In the genomic region with DNA sequence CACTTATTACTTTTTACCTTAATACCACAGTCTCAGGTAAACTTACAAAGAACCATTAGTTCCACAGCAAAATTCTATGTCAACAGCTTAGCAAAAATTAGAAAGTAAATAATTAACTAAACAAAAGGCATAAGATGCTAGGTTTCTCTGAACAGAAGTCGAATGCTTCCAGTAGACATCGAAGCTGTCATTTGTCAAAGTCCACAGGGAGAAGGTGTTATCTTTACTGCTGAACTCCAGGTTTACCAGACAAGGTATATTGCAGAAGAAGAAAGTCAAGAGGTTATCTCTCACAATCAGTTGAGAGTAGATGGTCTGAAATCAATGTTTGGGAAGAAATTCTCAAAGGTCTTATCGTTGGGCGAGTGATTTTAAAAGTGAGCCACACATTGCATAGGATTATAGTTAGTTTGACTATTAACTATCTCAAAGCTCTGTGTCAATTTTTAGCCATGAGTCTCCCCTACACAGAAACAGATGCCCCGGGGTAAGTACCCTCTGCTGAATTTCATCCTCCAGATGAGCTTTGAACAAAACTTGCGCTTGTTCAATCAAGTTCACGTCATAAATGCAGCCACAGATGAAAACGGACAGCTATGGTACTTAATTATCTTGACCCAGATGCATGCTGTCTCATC, we compare ENCODE assay signal across 21 mouse cellular contexts.
"Had no signal": no experiment of that assay in that cellular context is flagged by ENCODE, and none has a peak within 500 bp of the region (broad histone marks: within the 10 kb centered on the region; RNA-seq: fewer than 3 reads in every experiment).

No protein-coding gene starts in this region.

- H3K27me3 ChIP-seq: midbrain, embryonic 12.5 days; neural tube, embryonic 13.5 days; neural tube, embryonic 15.5 days; stomach, embryonic 15.5 days had no signal

- DNase-seq: lung, adult 18-20 months; lung, embryonic 14.5 days; lung, postnatal 10 days; lung, postnatal 4 days; midbrain, embryonic 14.5 days; right cerebral cortex, adult 18-20 months; right cerebral cortex, postnatal 25 days; right cerebral cortex, postnatal 4 days; spleen, adult 18-20 months; thymus, adult 2 months; thymus, postnatal 14 days; thymus, postnatal 36 days had no signal

- H3K36me3 ChIP-seq: midbrain, embryonic 10.5 days; midbrain, embryonic 12.5 days; neural tube, embryonic 13.5 days; neural tube, embryonic 15.5 days; stomach, embryonic 15.5 days had no signal

- H3K9ac ChIP-seq: liver, embryonic 14.5 days; lung, embryonic 14.5 days; midbrain, embryonic 12.5 days; neural tube, embryonic 13.5 days; neural tube, embryonic 15.5 days; stomach, embryonic 15.5 days had no signal

- H3K27ac ChIP-seq: liver, embryonic 14.5 days; midbrain, embryonic 10.5 days; midbrain, embryonic 12.5 days; neural tube, embryonic 13.5 days; neural tube, embryonic 15.5 days; stomach, embryonic 15.5 days; stomach, postnatal 0 days had no signal

- H3K4me2 ChIP-seq: lung, embryonic 14.5 days; midbrain, embryonic 12.5 days; neural tube, embryonic 13.5 days; neural tube, embryonic 15.5 days; stomach, embryonic 15.5 days had no signal

- H3K9me3 ChIP-seq: midbrain, embryonic 10.5 days; midbrain, embryonic 12.5 days; neural tube, embryonic 13.5 days; neural tube, embryonic 15.5 days; stomach, embryonic 15.5 days had no signal

- H3K4me1 ChIP-seq: midbrain, embryonic 10.5 days; midbrain, embryonic 12.5 days; neural tube, embryonic 13.5 days; neural tube, embryonic 15.5 days; stomach, embryonic 15.5 days had no signal

- H3K4me3 ChIP-seq: midbrain, embryonic 10.5 days; midbrain, embryonic 12.5 days; myocyte; neural tube, embryonic 13.5 days; neural tube, embryonic 15.5 days; stomach, embryonic 15.5 days had no signal

- ATAC-seq: midbrain, embryonic 16.5 days had no signal
